Mouse (Mus musculus) right cerebral cortex, postnatal 4 days (tissue): ENCODE data around the gene Bst1.
A peak's percentile ranks its signal among the peaks of the same experiment; 100 is the strongest.

ENCODE experiments used
- DNase-seq: peaks from one replicate; pipeline ENCODE4 v3.0.0-alpha.2; 2022

The Bst1 gene

DNA sequence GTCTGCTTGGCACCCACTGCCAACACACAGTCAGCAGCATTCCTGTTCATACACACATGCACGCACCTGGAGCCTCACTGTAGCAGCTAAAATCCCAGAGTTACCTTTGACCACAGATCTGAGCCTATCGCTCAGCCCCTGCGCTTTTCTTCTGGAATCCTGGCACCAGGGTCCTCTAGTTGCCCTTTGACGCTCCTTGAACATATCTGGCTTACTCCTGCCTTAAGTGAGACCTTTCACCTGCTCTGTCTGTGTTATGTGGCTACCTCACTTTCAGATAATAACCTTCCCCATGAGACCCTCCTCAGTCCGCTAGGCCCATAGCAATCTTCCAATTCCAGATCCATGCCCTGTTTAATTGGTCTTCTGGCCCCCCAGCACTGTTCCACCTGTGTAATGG lies 41.4 kb downstream of the Bst1 start:
- no peak for DNase-seq

DNA sequence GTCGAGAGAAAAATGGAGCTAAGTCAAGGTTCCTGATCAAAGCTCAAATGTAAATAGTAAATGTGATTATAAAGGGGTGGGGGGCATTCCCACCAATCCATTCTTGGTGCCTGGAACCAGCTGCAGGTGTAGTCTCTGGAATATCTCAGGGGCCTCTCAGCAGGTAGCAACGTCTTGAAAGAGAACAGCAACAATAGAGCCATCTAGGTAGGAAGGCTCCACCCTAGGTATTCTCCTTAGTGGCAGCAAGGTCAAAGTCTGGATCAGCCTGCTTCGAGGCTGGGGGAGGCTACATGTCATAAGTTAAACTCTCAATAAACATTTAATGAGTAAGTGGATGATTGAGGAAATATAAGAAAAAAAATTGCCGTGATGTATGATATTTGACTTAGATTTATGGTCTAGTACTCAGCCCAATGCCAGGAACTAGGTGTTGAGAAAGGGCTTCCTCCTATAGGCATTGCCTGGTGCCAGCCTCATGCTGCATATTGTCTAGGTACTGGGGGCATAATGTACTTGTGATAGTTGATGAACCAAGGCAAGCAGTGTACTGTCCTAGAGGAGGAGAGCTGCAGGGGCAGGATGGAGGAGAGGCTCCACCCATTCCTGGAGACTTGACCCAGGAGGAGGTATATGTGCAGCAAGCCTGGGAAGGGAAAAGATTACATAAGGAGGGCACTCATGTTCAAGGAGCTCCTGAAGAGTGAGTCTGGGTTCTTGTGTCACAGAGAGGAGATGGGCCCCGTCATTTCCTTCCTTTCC lies 42.2 kb downstream of the Bst1 start:
- DNase-seq = no peak

DNA sequence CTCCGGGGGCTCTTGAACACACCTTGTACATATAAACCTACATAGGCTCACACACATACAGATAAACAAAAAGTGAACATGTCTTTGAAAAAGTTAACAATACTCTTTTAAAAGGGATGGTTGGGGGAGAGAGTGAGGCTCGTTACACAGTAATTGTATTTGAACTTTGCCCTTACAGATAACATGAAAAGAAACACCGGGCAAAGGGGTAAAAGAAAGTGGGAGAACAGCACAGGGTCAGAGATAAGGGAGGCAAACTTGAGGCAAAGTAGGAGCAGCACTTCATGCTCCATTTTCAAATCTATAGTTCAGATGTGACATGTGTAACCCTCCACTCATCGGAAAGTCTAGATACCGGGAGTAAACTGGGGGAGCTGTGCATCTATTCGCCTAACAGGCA lies 45.0 kb downstream of the Bst1 start:
- DNase-seq = no peak

DNA sequence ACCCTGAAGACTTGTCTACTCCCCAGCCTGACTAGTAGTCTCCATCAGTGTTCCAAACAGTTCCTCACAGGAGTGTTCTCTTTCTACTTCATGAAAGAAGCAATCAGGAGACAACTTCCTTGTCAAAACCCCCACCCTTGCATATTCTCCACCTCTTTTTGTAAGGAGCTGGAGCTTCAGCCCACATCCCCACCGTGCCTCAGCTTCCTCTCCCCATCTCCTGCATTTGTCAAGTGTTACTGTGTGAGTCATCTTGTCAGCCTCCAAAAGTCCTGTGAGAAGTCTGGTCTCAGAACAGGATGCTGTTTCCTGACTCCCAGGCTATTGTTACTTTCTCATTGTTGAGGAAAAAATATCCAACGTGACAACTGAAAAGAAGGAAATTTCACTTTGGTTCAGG lies 46.6 kb downstream of the Bst1 start:
- no peak for DNase-seq

DNA sequence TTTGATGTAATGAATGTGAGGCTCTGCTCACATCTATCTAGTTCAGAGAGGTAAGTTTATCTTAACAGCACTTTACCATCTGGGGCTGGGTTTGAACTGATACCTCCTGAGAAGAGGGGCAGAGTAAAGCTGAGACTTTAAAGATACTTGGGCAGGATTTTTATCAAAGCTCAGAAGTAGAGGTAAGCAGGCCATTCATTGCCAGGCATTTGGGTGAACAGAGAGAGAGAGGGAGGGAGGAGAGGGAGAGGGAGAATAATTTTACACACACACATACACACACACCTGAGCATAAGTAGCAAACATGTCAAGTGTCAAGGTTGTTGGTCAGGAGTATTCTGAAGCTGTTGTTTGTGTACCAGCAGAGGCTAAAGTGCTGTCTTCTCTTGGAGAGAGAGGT lies 49.6 kb downstream of the Bst1 start, which contains the start of gene Cd38:
TSS of gene Cd38 (plus strand) at position 301 of the 400 bp plus-strand sequence.
- DNase-seq = no peak

DNA sequence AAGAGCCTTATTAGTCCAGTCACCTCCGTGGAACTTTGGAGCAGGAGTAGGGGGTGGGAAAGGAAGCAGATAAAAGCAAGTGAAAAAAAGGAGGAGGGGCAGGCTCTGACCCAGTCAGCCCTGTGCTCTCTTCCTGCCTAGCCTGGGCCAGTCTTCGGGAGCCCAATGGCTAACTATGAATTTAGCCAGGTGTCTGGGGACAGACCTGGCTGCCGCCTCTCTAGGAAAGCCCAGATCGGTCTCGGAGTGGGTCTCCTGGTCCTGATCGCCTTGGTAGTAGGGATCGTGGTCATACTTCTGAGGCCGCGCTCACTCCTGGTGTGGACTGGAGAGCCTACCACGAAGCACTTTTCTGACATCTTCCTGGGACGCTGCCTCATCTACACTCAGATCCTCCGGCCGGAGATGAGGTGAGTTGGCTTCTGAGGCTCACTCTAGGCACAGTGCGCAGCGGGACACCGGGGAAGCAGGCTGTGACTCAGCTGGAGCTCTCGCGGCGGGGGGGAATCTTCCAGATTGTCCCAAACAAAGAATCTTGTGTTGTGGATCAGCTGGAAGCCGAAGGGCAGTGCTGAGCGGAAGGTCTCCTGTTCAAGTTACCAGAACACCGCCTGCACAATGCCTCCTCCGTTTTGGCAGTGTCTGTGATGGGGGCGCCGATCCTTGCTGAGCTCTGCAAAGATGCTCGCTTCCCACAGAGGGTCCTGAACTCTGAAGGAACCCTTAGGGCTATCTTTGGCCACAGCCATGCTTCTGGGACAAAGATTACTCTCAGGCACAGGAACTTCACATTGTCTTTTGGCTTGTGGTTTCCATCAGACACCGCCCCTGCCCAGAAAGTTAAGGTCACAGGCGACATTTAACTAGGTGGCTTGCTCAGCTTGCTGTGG lies 50.3 kb downstream of the Bst1 start:
- peak; percentile 23 for DNase-seq

DNA sequence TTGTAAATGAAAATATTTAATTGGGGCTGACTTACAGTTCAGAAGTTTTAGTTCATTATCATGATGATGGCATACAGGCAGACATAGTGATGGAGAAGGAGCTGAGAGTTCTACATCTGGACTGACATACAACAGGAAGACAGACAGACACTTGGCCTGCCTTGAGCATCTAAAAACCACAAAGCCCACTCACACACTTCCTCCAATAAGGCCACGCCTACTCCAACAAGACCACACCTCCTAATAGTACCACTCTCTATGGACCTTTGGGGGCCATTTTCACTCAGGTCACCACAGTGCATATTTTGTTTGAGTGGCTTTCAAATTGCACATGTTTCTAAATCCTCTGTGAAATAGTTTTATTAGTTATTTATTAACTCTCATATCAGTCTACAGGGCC lies 53.2 kb downstream of the Bst1 start:
- DNase-seq = no peak

DNA sequence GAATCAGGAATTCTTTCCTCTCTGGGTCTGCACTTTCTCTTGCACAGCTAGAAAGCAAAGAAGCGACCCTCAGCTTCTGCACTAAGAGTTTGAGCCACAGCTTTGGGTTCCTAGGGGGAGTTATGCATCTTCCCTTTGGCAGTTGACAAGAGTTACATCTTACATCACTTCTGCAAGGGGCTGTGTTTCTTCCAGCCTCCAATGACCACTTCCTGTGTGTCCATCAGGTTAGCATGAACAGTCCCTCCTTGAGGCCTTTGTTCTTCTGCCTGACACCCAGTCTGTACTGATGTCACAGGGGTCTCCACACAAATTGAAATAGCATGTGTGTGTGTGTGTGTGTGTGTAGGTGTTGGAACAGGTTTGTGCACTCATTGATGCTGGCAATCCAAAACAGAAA lies 54.0 kb downstream of the Bst1 start:
- no peak for DNase-seq

DNA sequence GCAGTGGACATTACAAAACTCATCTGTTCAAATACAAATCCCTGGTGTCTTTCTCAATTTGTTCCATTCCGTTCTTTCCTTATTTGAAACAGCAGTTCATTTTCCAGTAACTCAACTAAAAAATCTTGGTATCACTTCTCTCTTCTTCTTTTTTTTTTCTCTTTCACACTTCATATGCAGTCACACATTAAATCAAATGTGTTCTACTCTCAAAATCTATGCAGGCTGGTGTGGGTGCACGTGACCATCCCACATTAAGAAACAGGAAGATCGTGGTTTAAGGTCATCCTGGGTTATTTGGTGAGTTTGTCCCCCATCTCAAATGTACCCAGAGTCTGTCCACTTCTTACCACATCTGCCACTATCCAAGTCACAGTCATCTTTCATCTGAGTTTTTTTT lies 63.3 kb downstream of the Bst1 start:
- DNase-seq = no peak

DNA sequence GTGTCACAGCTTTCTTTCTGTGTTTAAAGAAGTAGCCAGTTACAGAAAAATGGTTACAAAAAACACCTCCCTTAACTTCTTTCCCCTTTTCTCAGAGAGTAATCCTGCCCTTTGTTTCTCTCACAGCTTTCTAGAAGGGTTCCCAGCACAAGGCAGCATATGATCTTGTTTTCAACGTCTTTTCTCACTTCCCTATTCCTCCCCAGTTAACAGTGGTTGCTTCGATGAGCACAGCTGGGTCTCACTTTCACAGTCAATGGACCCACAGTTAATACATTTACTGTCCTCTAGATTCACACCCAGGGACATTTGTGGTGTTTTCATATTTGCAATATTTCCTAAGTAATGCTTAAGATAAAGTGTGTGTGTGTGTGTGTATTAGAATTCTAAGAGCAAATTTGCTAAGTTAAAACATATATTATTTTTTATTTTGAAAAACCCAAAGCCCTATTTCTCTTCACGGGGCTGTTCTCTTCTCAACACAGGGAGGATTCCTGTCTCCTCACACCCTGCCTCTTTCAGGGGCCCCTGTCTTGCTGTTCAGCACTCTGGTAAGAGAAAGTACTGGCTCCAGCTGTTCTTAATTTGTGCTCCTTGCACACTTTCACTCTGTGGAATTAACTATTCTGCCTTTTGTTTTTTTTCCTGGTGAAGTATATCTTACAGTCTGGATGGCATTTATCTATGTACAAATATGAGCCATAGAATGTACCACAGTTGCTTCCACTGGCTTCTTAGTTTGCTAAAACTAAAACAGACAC lies 66.6 kb downstream of the Bst1 start:
- no peak for DNase-seq

DNA sequence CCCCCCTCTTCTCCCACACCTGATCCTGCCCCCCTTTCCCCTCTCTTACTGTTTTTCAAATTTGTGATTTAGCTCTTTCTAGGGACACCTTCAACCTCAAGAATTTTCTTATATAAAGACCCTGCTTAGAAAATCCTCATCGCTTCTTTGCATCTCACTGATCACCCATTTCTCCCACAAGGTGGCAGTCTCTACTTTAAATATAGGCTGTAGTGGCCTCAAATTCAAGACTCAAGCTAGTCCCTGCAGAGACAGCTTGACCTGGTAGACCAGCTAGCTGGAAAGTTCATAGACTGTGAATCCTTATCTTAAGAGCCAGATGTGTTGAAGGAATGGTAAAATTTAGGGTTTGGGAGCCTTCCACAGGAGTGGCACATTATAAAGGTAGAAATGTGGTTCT lies 73.7 kb downstream of the Bst1 start:
- DNase-seq = peak; percentile 25
